Mouse (Mus musculus): Measurements from ENCODE around the gene Zc3h14.

Zc3h14 gene

DNA sequence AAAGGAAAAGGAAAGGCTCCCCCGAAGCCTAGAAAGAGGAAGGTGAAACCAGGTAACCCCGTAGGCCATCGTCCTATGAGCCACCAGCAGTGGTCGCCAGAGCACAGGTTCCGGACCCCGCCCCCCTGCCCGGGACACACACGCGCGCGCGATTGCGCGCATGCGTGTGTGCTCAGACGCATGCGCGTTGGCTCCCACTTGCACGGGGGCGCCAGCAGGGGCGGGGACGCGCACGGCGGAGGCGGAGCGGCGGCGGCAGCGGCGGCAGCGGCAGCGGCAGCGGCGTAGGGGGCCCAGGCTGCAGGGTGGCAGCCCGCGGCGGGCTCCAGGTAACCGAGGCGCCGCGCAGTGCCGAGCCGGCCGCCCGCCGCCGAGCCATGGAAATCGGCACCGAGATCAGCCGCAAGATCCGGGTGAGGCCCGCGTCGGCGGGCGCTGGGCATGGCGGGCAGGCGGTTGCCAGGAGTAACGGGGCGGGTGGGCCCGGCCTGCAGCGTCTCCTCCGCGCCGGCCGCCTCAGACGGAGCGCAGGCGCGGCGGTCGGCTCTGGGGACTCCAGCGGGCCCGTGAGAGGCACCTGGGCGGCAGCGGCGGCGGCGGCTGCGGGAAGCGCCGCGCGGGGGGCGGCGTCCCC is at the start of gene Zc3h14:
Gene Zc3h14, plus strand, starts transcription at position 219 of the 634 bp plus-strand sequence.
- DNase-seq (ENCODE audit: low spot score), result peak; percentile 95

DNA sequence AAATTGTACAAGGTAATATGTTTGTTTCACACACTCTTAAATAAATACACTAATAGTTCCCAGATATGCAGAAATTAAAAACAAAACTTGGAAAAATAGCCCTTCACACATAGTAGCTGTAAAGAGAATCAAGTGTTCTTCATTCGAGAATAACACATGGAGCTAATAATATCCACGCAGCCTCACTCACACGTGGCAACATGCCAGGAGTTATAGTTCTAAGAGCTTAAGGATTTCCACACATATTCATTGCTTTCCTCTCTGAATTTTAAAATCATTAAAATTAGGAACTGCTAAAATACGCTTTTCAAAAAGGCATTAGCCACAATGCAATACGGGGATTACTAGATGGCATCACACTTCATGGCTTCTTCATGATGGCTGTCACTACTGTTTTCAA is 49.6 kb upstream of the Zc3h14 start:
- DNase-seq (ENCODE audit: low spot score), result no peak

DNA sequence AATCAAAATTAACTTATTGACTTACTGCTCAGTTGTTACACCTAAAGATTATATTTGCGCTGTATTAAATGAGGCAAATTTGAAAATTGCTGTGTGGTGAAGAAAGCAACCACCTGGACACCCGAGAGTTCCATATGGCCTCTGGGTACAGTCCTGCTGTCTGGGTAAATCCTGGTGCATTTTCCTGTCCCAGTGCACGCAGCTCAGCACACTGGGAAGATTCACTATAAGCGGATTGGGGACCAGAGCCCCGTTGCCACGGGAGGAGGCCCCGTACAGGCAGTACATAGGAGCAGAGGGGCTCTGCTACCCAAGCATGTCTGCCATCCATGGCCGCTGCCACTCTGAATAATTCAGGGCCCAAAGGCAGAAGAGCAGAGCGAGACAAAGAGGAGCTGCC is 45.2 kb upstream of the Zc3h14 start:
- DNase-seq (ENCODE audit: low spot score), result no peak

DNA sequence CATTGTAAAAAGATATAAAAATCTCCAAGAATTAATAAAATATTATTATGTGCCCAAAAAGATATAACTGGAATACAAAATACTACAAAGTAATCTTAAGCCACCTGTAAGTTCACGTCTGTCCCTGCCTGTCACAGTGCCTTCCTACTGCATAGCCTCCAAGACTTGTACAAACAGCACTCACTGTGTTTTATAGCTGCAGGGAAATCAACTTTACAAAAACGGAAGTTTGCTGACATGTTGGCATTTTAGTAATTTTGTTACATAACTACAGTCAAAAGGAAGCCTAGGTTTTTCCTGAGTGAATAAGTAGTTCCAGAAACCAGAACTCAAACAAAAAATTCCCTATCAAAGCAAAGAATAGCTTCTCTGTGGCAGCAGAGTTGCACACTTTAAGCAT is 43.2 kb upstream of the Zc3h14 start:
- no peak for DNase-seq (ENCODE audit: low spot score)

DNA sequence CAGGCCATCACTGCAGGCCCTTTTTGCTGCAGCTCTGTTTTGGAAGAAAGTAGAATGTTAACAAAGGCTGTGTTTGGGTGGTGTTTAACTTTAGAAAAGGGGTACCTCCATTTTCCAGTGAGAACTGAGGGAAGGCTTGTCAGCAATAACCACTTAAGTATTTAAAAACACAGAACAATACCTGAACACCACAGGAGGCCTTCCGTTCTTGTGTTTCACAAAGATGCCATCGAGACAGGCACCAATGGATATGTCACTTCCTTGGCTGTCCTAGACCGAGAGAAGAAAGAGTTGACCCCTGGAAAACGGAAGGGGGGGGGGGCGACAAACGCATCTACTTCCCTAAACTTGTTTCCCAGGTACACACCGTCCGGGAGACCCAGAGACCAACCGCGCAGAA is 42.8 kb upstream of the Zc3h14 start:
- no peak for DNase-seq (ENCODE audit: low spot score)

DNA sequence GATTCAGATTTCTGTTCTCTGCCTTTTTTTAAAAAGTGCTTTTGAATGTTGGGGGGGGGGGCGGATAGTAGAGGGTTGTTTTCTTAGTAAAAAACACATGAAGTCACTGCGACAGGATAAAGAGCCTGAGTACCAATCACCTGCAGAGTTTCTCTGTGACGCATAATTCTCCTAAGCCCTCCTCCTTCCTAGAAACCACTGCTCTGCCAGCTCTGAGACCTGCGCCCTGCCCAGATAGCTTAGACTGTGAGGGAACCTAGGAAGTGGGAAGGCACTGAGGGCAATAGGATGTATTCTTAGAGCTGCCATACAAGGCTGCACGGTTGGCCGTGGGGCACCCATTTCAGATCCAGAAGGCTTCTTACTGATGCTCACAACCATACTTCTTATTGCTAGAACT is 33.9 kb upstream of the Zc3h14 start:
- DNase-seq (ENCODE audit: low spot score), result no peak

DNA sequence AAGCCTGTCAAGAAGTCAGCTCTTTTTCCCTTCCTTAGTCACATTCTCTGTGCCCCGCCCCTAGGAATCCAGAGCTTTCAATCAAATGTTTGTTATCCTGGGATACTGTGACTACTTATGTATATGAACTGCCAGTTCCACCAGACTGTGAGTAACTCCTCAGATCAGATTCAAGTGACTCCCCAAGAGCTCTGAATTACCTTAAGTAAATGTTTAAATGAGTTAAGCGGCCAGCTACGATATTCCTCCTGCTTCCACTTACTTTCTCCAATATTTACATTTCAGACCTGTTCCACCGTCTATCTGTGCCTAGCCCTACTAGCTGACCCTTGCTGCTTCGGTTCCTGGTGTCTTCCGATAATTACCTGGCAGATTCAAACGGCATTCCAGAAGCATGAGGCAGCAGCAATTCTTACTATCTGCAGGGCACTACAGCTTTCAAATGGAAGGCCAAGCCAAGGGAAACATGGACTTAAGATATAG is 33.1 kb upstream of the Zc3h14 start:
- DNase-seq (ENCODE audit: low spot score), result no peak

DNA sequence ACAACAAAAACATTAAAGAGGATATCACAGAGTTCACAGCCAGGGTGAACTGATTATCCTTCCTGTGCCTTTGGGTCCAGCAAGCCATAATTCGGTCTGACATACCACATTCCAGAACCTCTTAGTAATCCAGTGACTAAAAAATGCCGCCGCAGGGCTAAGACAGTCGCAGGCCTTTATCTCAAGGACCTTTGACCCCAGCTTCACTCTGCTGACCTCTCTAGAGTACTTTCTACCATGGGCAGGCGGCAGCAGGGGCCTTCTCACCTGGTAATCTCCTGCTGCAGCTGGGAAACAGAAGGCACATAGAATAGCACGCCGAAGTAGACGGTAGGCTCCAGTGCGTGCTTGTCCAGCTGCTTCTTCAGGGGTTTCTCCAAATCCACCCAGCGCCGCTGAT is 32.0 kb upstream of the Zc3h14 start:
- DNase-seq (ENCODE audit: low spot score), result no peak

DNA sequence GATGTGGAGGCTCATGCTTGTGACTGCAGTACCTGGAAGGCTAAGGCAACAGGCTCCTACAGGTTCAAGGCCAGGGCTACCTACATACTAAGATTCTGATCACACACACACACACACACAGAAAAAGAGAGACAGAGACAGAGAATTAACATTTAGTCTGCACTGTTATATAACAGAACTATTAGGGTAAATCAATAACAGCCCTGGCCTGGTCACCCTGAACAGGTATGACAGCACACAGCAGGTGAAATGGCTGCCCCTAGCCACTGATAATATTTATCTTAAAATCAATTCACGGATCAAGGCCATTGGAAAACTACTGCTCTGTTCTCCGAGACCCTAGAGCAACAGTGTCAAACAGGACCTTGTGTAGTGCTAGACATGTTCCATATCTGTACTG is 30.6 kb upstream of the Zc3h14 start:
- DNase-seq (ENCODE audit: low spot score), result no peak

DNA sequence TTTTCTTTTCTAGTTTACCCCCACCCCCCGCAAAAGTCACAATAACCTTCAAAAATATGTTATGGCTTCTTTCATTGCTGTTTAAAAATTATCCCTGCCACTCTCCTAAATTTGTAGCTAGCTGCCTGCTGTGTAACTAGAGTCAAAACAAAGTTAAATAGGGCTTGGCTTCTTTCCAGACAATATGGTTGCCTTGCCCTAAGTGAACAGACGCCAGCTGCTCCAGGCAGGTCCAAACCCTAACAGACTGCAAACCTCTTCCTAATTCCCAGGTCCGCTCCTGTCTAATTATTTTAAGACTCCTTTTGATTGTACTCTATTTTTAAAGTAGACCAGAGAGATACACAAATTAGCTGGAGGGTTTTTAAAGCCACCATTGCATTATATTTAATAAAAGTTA is 26.1 kb upstream of the Zc3h14 start:
- no peak for DNase-seq (ENCODE audit: low spot score)

DNA sequence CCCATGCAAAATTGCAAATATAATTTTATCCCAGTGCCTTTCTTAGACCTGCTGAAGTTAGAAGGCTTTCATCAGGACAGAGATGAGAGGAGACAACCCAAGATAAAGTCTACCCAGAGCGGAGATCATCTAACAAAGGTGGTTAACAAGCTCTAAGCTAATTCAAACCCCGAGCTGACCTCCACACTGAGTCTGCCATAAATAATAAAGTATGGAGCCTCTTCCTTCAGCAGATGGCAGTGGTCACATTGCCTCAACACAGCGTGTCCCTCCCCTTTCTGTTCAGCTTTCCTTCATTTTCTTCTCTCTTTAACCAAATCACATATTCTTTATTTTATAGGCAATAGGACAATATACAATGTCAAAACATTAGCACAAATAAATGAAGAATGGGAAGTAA is 25.7 kb upstream of the Zc3h14 start:
- DNase-seq (ENCODE audit: low spot score), result no peak

DNA sequence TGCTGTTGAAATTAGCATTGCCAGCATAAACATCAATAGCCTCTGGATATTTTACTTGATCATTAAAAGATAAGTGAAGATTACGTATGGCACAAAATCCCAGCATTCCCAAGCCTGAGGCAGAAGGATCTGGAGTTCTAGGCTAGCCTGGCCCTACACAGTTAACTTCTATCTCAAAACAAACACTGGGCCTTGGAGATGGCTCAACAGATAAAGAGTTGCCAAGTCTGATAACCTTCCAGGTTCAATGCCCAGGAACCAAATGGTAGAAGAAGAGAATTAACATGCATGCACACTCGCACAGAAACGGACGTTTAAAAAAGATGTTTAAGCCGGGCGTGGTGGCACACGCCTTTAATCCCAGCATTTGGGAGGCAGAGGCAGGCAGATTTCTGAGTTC is 22.5 kb upstream of the Zc3h14 start:
- no peak for DNase-seq (ENCODE audit: low spot score)

DNA sequence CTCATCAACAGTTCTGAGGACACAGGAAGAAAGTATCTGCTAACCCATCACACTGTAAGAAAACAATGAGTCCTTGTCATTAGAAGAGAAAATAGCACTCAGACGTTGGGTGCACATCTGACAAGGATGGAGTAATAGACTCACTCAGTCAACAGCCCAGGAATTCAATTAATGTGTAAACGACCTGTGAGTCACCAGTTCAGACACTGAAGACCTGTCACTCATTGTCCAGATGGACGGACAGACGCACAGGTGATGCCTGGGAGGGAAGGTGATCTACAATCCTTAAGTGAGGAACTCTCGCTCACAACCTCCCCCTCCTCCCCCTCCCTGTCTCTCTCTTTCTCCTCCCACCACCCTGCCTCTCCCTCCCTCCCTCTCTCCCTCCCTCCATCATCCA is 21.8 kb upstream of the Zc3h14 start:
- no peak for DNase-seq (ENCODE audit: low spot score)

DNA sequence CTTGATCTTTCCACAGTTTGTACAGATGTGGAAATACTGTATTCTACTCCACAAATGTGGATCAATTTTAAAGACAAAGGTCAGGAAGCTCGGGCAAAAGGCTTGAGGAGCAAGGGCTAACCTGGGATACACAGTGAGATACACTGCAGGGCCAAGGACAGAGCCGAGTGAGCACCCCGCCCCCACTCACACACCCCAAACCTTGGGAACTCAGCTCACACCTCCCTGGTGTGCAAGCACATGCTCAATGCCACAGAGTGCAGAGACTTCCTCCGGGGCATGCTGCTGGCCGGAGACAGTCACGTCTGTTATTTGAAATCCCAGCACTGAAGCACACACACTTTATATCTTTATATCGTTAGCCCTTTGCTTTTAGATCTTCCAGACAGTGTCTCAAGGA is 20.7 kb upstream of the Zc3h14 start:
- no peak for DNase-seq (ENCODE audit: low spot score)

DNA sequence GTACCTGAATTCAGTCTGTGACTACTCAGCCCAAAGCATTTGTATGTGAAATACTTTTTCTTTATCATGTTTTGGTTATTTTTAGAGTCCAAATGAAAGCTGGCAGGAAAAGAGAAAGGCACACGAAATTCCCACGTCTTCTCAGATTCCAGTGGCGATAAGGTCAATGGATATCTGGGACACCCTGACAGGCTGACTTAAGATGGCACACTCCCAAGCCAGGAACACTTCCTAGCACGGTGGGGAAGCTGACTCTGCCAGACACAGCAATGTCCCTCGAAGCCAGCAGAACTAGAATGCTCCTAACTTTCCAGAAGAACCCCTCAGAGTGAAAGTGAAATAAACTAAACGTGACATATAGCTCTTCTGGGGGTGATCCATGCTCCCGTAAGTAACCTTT is 19.6 kb upstream of the Zc3h14 start:
- DNase-seq (ENCODE audit: low spot score), result no peak

DNA sequence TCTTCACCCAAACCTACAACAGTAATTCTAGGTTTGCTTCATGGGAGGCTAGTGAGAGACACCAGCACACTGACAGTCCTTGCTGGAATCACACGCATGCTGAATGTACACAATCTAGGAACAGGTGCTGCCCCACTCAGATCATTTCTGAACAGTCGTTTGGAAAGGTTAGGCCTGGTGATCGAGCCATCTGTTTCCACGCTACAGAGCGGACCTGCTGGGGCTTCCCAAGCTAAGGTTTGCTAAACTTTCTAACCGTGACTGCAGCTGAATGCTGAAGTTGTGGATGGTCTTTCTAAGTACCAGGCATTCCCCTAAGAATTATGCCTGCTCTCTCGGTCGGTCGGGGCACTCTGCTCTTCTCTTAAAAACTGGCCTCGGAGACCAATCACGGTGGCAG is 16.1 kb upstream of the Zc3h14 start:
- no peak for DNase-seq (ENCODE audit: low spot score)

DNA sequence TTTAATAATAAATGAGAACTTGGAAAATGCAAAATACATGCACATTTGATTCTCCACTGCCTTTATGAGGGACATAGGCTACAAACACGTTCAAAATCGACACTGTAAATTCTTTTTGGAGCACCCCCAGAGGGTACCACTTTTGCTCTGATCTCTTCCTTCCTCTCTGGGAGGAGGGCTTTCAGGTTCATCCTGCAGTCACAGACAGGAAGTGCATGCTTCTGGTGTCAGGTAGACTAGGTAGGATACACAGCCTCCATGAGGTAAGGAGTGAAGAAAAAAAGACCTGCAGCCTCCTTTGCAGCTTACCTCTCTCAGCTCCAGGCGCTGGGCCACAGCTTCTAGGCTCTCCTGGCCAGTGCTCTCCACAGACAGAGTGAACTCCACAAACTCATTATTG is 13.6 kb upstream of the Zc3h14 start:
- no peak for DNase-seq (ENCODE audit: low spot score)

DNA sequence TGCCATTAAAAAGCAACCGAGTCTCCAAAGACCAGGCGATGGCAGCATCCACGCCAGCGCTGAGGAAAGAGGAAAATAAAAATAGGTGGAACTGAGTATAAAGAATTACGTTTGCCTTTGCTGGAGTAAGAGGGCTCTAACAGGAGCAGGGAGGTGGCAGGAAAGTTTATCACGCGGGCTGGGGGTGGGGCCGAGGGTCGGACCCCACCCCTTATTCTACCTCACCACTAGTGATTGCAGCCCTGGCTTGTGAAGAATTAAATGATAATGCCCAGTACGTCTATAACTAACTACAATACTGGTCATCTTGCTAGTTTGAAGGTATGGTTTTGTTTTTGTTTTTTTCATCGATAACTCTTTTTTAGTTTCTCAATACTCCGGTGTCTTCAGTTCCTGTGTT is 13.0 kb upstream of the Zc3h14 start:
- DNase-seq (ENCODE audit: low spot score), result no peak

DNA sequence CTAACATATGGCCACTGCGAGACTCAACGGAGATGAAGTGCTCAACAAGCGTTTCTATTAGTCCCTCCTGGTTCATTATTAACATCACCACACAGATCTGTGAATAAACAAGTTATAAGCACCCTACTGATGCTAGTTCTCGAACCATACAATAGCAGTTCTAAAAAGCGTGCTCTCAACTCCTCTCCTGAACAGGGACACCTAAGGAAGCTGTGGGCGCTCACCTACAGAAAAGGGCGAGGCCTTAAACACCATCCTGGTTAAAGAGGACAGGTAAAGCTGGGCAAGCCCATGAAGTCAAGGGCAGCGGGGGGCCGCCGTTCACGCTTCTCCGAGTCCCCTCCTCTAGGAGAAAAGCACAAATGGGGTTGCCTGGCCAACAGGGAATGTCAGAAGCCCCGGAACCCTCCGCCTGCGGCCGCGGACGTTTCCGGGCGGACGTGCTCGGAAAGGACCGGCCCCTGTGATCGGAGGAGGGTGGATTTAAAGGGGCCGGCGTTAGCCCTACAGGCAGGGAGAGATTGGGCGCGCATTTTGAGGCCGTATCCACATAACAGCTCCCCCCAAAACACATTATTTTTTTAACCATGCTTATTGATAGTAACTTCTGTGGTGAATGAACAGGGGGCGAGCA is 12.4 kb upstream of the Zc3h14 start:
- DNase-seq (ENCODE audit: low spot score), result peak; percentile 85

DNA sequence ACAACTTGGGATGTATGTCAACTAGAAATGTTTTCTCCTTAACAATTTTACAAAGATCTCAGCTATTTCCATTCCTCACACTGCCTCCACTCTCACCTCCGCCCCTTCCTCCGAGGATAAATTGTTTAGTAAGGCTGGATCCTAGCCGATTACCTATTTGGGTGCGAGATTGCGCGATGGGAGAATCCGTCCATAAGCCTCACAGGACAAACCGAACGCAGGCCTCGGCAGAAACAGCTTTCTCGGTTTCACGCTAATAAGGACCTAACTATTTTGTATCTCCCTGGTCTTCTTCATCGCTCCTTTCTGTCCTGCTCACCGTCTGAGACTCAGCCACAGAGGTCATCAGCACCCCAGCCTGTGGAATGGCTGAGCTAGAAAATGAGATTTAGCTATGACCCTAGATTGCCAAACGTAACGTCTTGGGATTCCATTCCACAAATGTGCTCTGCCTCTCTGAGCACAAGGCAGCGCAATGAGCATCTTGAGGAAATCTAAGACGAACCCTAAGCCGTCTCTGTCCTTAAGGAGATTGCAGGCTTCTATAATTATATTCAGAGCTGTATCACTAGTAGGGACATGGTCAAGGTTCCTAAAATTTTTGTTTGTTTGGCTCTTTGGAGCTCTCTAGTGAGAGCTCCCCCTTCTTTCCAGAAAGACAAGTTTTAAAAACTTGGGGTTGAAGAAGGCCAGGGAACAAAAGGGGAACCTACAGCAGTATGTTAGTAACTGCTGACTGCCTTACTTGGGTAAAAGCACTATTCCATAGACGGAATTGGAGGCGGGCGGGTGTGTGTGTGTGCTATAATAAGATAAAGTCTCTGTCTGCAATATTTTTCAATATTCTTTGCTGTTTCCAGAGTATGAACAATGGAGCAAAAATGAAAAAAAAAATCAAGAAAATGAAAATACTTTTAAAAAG is 11.6 kb upstream of the Zc3h14 start:
- no peak for DNase-seq (ENCODE audit: low spot score)

DNA sequence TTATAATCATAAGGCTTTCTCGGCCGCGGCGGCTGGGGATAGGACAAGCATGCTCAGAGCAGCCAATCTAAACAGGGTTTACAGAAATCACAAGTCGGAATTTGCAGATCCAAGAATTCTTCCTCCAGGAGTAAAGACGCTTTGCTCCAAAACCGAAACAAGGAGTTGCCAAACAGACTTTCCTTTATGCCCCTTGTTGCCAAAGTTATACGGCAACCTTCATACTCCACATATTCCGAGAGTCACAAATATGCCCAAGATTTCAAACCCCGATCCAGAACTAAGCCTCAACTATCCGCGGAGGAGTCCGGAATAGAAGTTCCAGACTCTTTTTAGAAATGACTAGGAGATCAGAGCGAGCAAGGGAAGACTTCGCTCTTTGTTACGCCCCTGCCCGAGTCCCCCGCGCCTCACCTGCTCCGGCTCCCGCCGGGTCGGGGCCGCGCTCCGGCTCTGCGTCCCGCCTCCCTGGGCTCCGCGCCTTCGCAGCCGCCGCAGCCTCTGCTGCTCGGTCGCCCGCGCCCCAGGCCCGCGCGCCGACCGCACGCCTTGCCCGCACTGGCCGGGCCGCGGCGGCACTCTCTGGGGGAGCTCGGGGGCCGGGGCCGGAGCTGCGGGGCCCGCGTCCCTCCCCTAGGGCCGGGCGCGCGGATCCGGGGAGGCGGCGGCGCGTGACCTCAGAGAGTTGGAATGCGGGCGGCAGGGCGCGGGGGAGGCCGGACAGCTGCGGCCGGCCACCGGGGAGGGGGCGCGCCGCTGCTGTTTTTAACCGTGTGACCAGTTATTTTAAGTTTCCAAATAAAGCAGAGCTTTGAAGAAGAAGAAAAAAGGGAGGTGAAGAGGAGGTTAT is 9.6 kb upstream of the Zc3h14 start, which contains the start of gene Ptpn21:
Gene Ptpn21, minus strand, starts transcription at position 455 of the 850 bp plus-strand sequence.
- peak; percentile 71 for DNase-seq (ENCODE audit: low spot score)

DNA sequence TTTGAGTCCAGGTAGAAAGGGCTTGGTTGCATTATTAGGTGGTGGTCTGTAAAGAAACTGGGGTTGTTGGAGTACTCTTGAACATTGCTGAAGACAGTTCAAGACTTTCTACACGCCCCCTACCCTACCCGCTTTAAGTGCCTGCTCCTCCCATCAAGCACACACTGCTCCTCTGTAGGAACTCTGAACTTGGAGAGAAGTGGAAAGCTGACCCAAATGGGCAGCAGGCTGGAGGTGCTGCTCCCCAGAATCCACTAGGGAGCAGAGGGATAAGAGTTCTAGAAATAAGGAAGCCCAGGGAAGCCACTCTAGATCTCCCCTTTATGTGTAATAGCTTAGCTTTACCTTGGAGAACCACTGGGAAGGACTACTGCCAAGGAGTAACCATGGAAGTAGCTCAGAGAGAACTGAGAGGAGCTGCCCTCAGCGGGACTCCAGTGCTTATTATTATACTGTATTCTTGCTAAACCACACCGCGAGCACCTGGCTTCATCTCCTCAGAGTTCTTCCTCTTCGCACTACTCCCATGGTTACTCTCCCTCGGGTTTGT is 8.9 kb upstream of the Zc3h14 start:
- no peak for DNase-seq (ENCODE audit: low spot score)
